ENCODE assay signal across 8 mouse cellular contexts in the genomic region with DNA sequence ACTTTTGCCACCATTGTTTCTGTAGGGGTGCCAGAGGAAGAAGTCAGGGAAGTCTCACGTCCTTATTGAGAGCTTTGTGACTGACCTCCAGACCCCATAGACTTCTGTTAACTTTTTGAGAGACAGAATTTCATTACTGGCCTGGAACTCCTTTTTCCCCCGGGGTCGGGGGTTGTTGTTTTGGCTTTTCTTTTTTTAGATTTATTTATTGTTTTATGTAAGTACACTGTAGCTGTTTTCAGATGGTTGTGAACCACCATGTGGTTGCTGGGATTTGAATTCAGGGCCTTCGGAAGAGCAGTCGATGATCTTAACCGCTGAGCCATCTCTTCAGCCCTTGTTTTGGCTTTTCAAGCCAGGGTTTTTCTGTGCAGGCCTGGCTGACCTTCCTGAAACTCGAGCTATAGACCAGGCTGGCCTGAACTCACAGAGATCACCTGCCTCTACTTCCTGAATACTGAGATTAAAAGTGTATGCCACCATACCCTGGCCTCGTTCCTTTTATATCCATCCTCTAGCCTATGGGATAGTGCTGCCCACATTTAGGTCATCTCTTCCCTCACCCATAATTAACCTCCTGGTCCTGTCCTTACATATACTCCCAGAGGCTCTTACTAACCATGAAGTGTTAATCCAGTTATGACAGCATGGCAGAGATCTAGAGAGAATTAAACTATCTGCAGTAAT. TPM values are rescaled to one million over a fixed set of nuclear protein-coding genes. Genes with fewer than 3 reads are reported as not detected.
DNase-seq lines count a peak whose midpoint lies in the region; ATAC-seq and TF ChIP-seq lines count a peak whose summit lies in the region.

No protein-coding gene starts in this region.

- H3K27me3 ChIP-seq in embryonic facial prominence, embryonic 10.5 days (replicated peaks; ENCODE audit: low read depth, poor library complexity, severe bottlenecking) = no peaks in the 10 kb centered on the region
- no peaks in the 10 kb centered on the region for H3K27me3 ChIP-seq in hindbrain, embryonic 15.5 days
- H3K27me3 ChIP-seq in midbrain, postnatal 0 days (ENCODE audit: insufficient read depth, low read length) = no peaks in the 10 kb centered on the region

- peak overlapping the region; percentile 80 for H3K4me2 ChIP-seq in hindbrain, embryonic 15.5 days
- peak overlapping the region; percentile 73 for H3K4me2 ChIP-seq in midbrain, postnatal 0 days (ENCODE audit: low read depth, low read length, poor library complexity, severe bottlenecking)

- WGBS in lung, adult 2 months = 19% methylated on average over 8 of the region's 8 CpGs
- WGBS in embryonic facial prominence, embryonic 10.5 days = 23% methylated on average over 8 of the region's 8 CpGs
- WGBS in hindbrain, embryonic 15.5 days = 26% methylated on average over 8 of the region's 8 CpGs
- 24% methylated on average over 8 of the region's 8 CpGs for WGBS in midbrain, postnatal 0 days

- TF ChIP-seq POLR2A in lung, adult 2 months (IDR thresholded peaks at IDR 0.05; ENCODE audit: borderline replicate concordance, extremely low read depth, low read depth, low read length) = no peak

- no peak for TF ChIP-seq CTCF in lung, adult 2 months (IDR thresholded peaks at IDR 0.05; ENCODE audit: insufficient read depth, low read length)
- no peak for TF ChIP-seq CTCF in midbrain, postnatal 0 days (IDR thresholded peaks at IDR 0.05)

- DNase-seq in lung, adult 2 months = peak; percentile 25
- DNase-seq in lung, postnatal 25 days (ENCODE audit: low spot score) = no peak
- no peak for DNase-seq in embryonic facial prominence, embryonic 10.5 days (ENCODE audit: low spot score)
- DNase-seq in midbrain, postnatal 0 days (ENCODE audit: low spot score) = no peak
- DNase-seq in gastrocnemius, postnatal 4 days (ENCODE audit: low spot score in 2 of 2) = no peak
- no peak for DNase-seq in gastrocnemius, postnatal 36 days
- no peak for DNase-seq in left cerebral cortex, adult 8-10 months (ENCODE audit: low spot score in 2 of 2)

- H3K4me3 ChIP-seq in lung, adult 2 months (replicated peaks; ENCODE audit: extremely low read depth, low read depth, low read length) = peak overlapping the region; percentile 68
- peak overlapping the region; percentile 97 for H3K4me3 ChIP-seq in embryonic facial prominence, embryonic 10.5 days
- peak overlapping the region; percentile 98 for H3K4me3 ChIP-seq in hindbrain, embryonic 15.5 days
- peak overlapping the region; percentile 94 for H3K4me3 ChIP-seq in midbrain, postnatal 0 days (ENCODE audit: low read depth, low read length)

- ATAC-seq in hindbrain, embryonic 15.5 days (ENCODE audit: low FRiP score, low read depth) = no peak
- ATAC-seq in midbrain, postnatal 0 days (ENCODE audit: low FRiP score) = no peak

- no peaks in the 10 kb centered on the region for H3K9me3 ChIP-seq in embryonic facial prominence, embryonic 10.5 days
- no peaks in the 10 kb centered on the region for H3K9me3 ChIP-seq in hindbrain, embryonic 15.5 days
- no peaks in the 10 kb centered on the region for H3K9me3 ChIP-seq in midbrain, postnatal 0 days (ENCODE audit: low read length)

- peak overlapping the region; percentile 98 for H3K27ac ChIP-seq in embryonic facial prominence, embryonic 10.5 days (replicated peaks)
- H3K27ac ChIP-seq in hindbrain, embryonic 15.5 days (replicated peaks) = peak overlapping the region; percentile 98
- H3K27ac ChIP-seq in midbrain, postnatal 0 days (ENCODE audit: low read depth, low read length) = peak overlapping the region; percentile 85

- H3K4me1 ChIP-seq in lung, adult 2 months (ENCODE audit: control insufficient read depth, insufficient read depth, low read length) = no peaks in the 10 kb centered on the region
- H3K4me1 ChIP-seq in embryonic facial prominence, embryonic 10.5 days = peaks cover 29% of the 10 kb centered on the region
- H3K4me1 ChIP-seq in hindbrain, embryonic 15.5 days (replicated peaks) = peaks cover 29% of the 10 kb centered on the region
- peaks cover 8% of the 10 kb centered on the region; the same call in 1 of the 2 replicates for H3K4me1 ChIP-seq in midbrain, postnatal 0 days (ENCODE audit: insufficient read depth, low read length)

- peak overlapping the region; percentile 40 for H3K9ac ChIP-seq in hindbrain, embryonic 15.5 days
- H3K9ac ChIP-seq in midbrain, postnatal 0 days (replicated peaks; ENCODE audit: low read length, poor library complexity, severe bottlenecking) = peak overlapping the region; percentile 46; the same call in 1 of the 2 replicates

- intact Hi-C loops in gastrocnemius, postnatal 36 days (cut with DNase I) = loop anchor here (10.0 kb wide), 1 partner anchor 52 kb away; no protein-coding TSS in a partner anchor

- H3K36me3 ChIP-seq in embryonic facial prominence, embryonic 10.5 days (replicated peaks) = peaks cover 31% of the 10 kb centered on the region
- peaks cover 17% of the 10 kb centered on the region for H3K36me3 ChIP-seq in hindbrain, embryonic 15.5 days
- no peaks in the 10 kb centered on the region for H3K36me3 ChIP-seq in midbrain, postnatal 0 days (ENCODE audit: insufficient read depth, low read length)

RNA-seq across cellular contexts. Expression of a gene that starts 0.9 kb away (rescaled TPM):
- polyA plus RNA-seq in lung, adult 2 months (2012; rRNA removed) = 135 and 210 TPM in 2 replicates
- 422 and 438 TPM in 2 replicates for polyA plus RNA-seq in embryonic facial prominence, embryonic 10.5 days (2016; fragmentation: Nextera tagmentation; extraction: Ambion mirVana)
- polyA plus RNA-seq in hindbrain, embryonic 15.5 days (2015; fragmentation: Nextera tagmentation; extraction: Ambion mirVana) = 269 and 295 TPM in 2 replicates
- 264 and 276 TPM in 2 replicates for total RNA-seq in midbrain, postnatal 0 days (2014; rRNA removed)
- 207 and 210 TPM in 2 replicates for polyA plus RNA-seq in midbrain, postnatal 0 days (2015; fragmentation: Nextera tagmentation; extraction: Ambion mirVana)
- 100 to 1,000 TPM; 122 to 140 TPM for total RNA-seq in gastrocnemius, postnatal 4 days (2021)
- total RNA-seq in gastrocnemius, postnatal 36 days (2021) = 10 to 100 TPM; 70.3 to 83.7 TPM
- 100 to 1,000 TPM; 103 to 130 (median 112) TPM for total RNA-seq in left cerebral cortex, adult 8-10 months (2022)

RNA-seq across cellular contexts. Expression of a gene that starts 20.6 kb away (rescaled TPM):
- polyA plus RNA-seq in lung, adult 2 months (2012; rRNA removed) = 171 and 204 TPM in 2 replicates
- polyA plus RNA-seq in embryonic facial prominence, embryonic 10.5 days (2016; fragmentation: Nextera tagmentation; extraction: Ambion mirVana) = 386 and 403 TPM in 2 replicates
- polyA plus RNA-seq in hindbrain, embryonic 15.5 days (2015; fragmentation: Nextera tagmentation; extraction: Ambion mirVana) = 212 and 228 TPM in 2 replicates
- total RNA-seq in midbrain, postnatal 0 days (2014; rRNA removed) = 131 and 177 TPM in 2 replicates
- 289 TPM in 2 replicates for polyA plus RNA-seq in midbrain, postnatal 0 days (2015; fragmentation: Nextera tagmentation; extraction: Ambion mirVana)
- 1,000 to 10,000 TPM; 1,080 to 1,143 TPM for total RNA-seq in gastrocnemius, postnatal 4 days (2021)
- 100 to 1,000 TPM; 431 to 514 TPM for total RNA-seq in gastrocnemius, postnatal 36 days (2021)
- 100 to 1,000 TPM; 329 to 537 (median 413) TPM for total RNA-seq in left cerebral cortex, adult 8-10 months (2022)

RNA-seq across cellular contexts. Expression of a gene that starts 23.8 kb away (rescaled TPM):
- polyA plus RNA-seq in lung, adult 2 months (2012; rRNA removed) = 59.4 and 97.7 TPM in 2 replicates
- polyA plus RNA-seq in embryonic facial prominence, embryonic 10.5 days (2016; fragmentation: Nextera tagmentation; extraction: Ambion mirVana) = 4.1 and 4.2 TPM in 2 replicates
- 5.9 and 6.3 TPM in 2 replicates for polyA plus RNA-seq in hindbrain, embryonic 15.5 days (2015; fragmentation: Nextera tagmentation; extraction: Ambion mirVana)
- 14.6 and 16.6 TPM in 2 replicates for total RNA-seq in midbrain, postnatal 0 days (2014; rRNA removed)
- polyA plus RNA-seq in midbrain, postnatal 0 days (2015; fragmentation: Nextera tagmentation; extraction: Ambion mirVana) = 16.0 and 18.2 TPM in 2 replicates
- total RNA-seq in gastrocnemius, postnatal 4 days (2021) = 1 to 10 TPM; 3.7 to 5.2 TPM
- total RNA-seq in gastrocnemius, postnatal 36 days (2021) = 1 to 10 TPM; 7.9 to 9.5 TPM
- 1 to 10 TPM; 3.0 to 4.2 (median 3.1) TPM for total RNA-seq in left cerebral cortex, adult 8-10 months (2022)

RNA-seq across cellular contexts. Expression of a gene that starts 30.5 kb away (rescaled TPM):
- not detected in 2 replicates for polyA plus RNA-seq in lung, adult 2 months (2012; rRNA removed)
- polyA plus RNA-seq in embryonic facial prominence, embryonic 10.5 days (2016; fragmentation: Nextera tagmentation; extraction: Ambion mirVana) = not detected in 2 replicates
- polyA plus RNA-seq in hindbrain, embryonic 15.5 days (2015; fragmentation: Nextera tagmentation; extraction: Ambion mirVana) = not detected in 2 replicates
- total RNA-seq in midbrain, postnatal 0 days (2014; rRNA removed) = not detected in 2 replicates
- polyA plus RNA-seq in midbrain, postnatal 0 days (2015; fragmentation: Nextera tagmentation; extraction: Ambion mirVana) = 0.39 and 0.48 TPM in 2 replicates
- total RNA-seq in gastrocnemius, postnatal 4 days (2021) = not detected
- total RNA-seq in gastrocnemius, postnatal 36 days (2021) = not detected
- not detected for total RNA-seq in left cerebral cortex, adult 8-10 months (2022)

RNA-seq across cellular contexts. Expression of a gene that starts 30.6 kb away (rescaled TPM):
- 0.65 and 0.68 TPM in 2 replicates for polyA plus RNA-seq in lung, adult 2 months (2012; rRNA removed)
- polyA plus RNA-seq in embryonic facial prominence, embryonic 10.5 days (2016; fragmentation: Nextera tagmentation; extraction: Ambion mirVana) = 0.15 and 0.19 TPM in 2 replicates
- 0.87 and 1.1 TPM in 2 replicates for polyA plus RNA-seq in hindbrain, embryonic 15.5 days (2015; fragmentation: Nextera tagmentation; extraction: Ambion mirVana)
- total RNA-seq in midbrain, postnatal 0 days (2014; rRNA removed) = 1.4 and 2.0 TPM in 2 replicates
- 1.7 and 2.5 TPM in 2 replicates for polyA plus RNA-seq in midbrain, postnatal 0 days (2015; fragmentation: Nextera tagmentation; extraction: Ambion mirVana)
- total RNA-seq in gastrocnemius, postnatal 4 days (2021) = under 1 TPM; 0.18 to 0.29 TPM
- not detected for total RNA-seq in gastrocnemius, postnatal 36 days (2021)
- total RNA-seq in left cerebral cortex, adult 8-10 months (2022) = under 1 TPM; 0.26 to 0.70 (median 0.39) TPM
